Mouse (Mus musculus) left cerebral cortex, postnatal 4 days (tissue): ENCODE measurements around the gene Cd52. TPM values are rescaled to one million over a fixed set of nuclear protein-coding genes. Genes with fewer than 3 reads are reported as not detected.
A peak's percentile ranks its signal among the peaks of the same experiment; 100 is the strongest.
"Not testable (repeated sequence)": the region's sequence is repeated elsewhere in the genome, so short reads cannot be mapped to it uniquely, and the experiment has no call there.

Source experiments
- DNase-seq: peaks from one replicate; pipeline ENCODE4 v3.0.0-alpha.2; 2022
- intact Hi-C: fragments of 180-260 bp; cut with DNase I; formaldehyde crosslinking; loops from one replicate; pipeline ENCODE4 v1.15.1; 2025
- total RNA-seq, 2 experiments: library from RNA; stranded (reverse); gene quantifications; 2 replicates each; pipeline ENCODE4 v1.2.3; 2021

Gene Cd52
- 1 to 10 TPM; 1.1 to 1.6 TPM for total RNA-seq

- no peak for DNase-seq
- intact Hi-C loops = no loop called here
Measured at GRCm38 (mm10) chr4:134094923-134095547, at the start of gene Cd52. TSS of gene Cd52 (minus strand) at chr4:134095082.

GRCm38 (mm10) chr4:134144297-134144696, 49.4 kb upstream of the Cd52 start:
- intact Hi-C loops, DNase-seq: not testable (repeated sequence)

GRCm38 (mm10) chr4:134138857-134139256, 44.0 kb upstream of the Cd52 start:
- DNase-seq = no peak
- intact Hi-C loops = no loop called here

- DNase-seq = no peak
- intact Hi-C loops = no loop called here
Measured at GRCm38 (mm10) chr4:134136280-134136926, 41.5 kb upstream of the Cd52 start.

- intact Hi-C loops = no loop called here
Measured at GRCm38 (mm10) chr4:134132519-134133095, 37.7 kb upstream of the Cd52 start.

GRCm38 (mm10) chr4:134132117-134132516, 37.2 kb upstream of the Cd52 start:
- intact Hi-C loops = no loop called here
- DNase-seq = no peak

More at GRCm38 (mm10) chr4:134132519-134133095, 37.7 kb upstream of the Cd52 start:
- DNase-seq = no peak

GRCm38 (mm10) chr4:134129482-134129881, 34.6 kb upstream of the Cd52 start:
- no peak for DNase-seq
- intact Hi-C loops = no loop called here

- intact Hi-C loops = no loop called here
- no peak for DNase-seq
Measured at GRCm38 (mm10) chr4:134128983-134129362, 34.1 kb upstream of the Cd52 start.

- intact Hi-C loops = no loop called here
- peak; percentile 88 for DNase-seq
Measured at GRCm38 (mm10) chr4:134128221-134128982, 33.5 kb upstream of the Cd52 start, which contains the start of gene Sh3bgrl3. TSS of gene Sh3bgrl3 (minus strand) at chr4:134128789.

GRCm38 (mm10) chr4:134127793-134128192, 32.9 kb upstream of the Cd52 start:
- intact Hi-C loops = no loop called here
- no peak for DNase-seq

- no peak for DNase-seq
- intact Hi-C loops = no loop called here
Measured at GRCm38 (mm10) chr4:134127121-134127455, 32.2 kb upstream of the Cd52 start.

GRCm38 (mm10) chr4:134126300-134127120, 31.6 kb upstream of the Cd52 start:
- intact Hi-C loops = no loop called here
- DNase-seq = no peak

GRCm38 (mm10) chr4:134125383-134126060, 30.6 kb upstream of the Cd52 start:
- no peak for DNase-seq
- intact Hi-C loops = no loop called here

GRCm38 (mm10) chr4:134123680-134124551, 29.0 kb upstream of the Cd52 start:
- intact Hi-C loops = no loop called here

GRCm38 (mm10) chr4:134123147-134123546, 28.3 kb upstream of the Cd52 start:
- DNase-seq = no peak
- intact Hi-C loops = no loop called here

More at GRCm38 (mm10) chr4:134123680-134124551, 29.0 kb upstream of the Cd52 start:
- peak; percentile 43 for DNase-seq

GRCm38 (mm10) chr4:134122281-134122680, 27.4 kb upstream of the Cd52 start:
- no peak for DNase-seq

GRCm38 (mm10) chr4:134121571-134121970, 26.7 kb upstream of the Cd52 start:
- no peak for DNase-seq
- intact Hi-C loops = no loop called here

More at GRCm38 (mm10) chr4:134122281-134122680, 27.4 kb upstream of the Cd52 start:
- intact Hi-C loops = no loop called here

- intact Hi-C loops = no loop called here
- DNase-seq = no peak
Measured at GRCm38 (mm10) chr4:134120916-134121315, 26.0 kb upstream of the Cd52 start.
